Mouse (Mus musculus): ENCODE data around the gene Ophn1. TPM values are rescaled to one million over a fixed set of nuclear protein-coding genes. Genes with fewer than 3 reads are reported as not detected.

Ophn1 gene
- 16.4 and 19.6 TPM in 2 replicates for polyA plus RNA-seq (2016; fragmentation: Nextera tagmentation; extraction: Ambion mirVana)

DNA sequence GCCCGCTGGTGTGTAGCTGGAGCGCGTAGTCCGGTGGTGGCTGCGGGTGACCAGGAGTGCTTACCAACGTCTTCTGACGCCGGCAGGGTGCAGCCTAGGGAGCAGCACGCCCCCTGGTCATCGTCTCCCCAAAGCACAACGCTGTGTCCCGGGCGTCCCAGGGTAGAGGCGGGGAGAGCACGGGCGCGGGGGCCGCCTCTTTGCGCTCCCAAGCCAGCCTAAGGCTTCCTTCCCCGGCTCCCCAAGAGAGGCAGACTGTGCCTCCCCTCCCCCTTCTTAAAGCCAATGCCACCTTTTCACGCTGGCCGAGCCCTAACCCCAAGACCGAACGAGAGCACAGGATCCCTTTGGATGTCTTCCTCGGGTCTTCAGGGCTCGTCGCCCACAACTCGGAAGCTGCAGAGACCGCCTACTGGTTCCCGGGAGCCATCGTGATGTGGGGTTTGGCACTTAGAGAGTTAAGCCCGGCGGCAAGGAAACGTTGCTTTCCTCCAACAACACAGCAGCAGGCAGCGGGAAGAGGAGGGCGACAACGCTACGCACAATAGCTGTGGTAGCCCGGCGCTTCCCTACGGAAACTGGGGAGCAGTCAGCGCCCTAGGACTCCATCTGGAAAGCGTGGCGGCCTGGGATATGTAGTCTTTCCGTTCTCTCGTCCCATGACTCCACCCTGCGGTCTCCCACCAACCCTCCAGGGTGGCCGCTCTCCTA lies at the start of gene Ophn1:
Gene Ophn1 (minus strand): TSS at position 620 of the 711 bp plus-strand sequence.
- 13% methylated on average over 48 of the region's 48 CpGs for WGBS
- peak within 1 kb of the TSS; percentile 87 for H3K27ac ChIP-seq (replicated peaks)
- 0 out of 2 replicates have a peak, but pooled peaks cover 6% of the 10 kb centered on the region for H3K4me1 ChIP-seq
- H3K36me3 ChIP-seq = no peaks in the 10 kb centered on the region
- H3K4me3 ChIP-seq = peak within 1 kb of the TSS; percentile 64
- H3K27me3 ChIP-seq (ENCODE audit: low read depth, poor library complexity, severe bottlenecking) = peaks cover 49% of the 10 kb centered on the region
- peak; percentile 61 for DNase-seq (ENCODE audit: low spot score)
- H3K9me3 ChIP-seq (replicated peaks) = no peaks in the 10 kb centered on the region

DNA sequence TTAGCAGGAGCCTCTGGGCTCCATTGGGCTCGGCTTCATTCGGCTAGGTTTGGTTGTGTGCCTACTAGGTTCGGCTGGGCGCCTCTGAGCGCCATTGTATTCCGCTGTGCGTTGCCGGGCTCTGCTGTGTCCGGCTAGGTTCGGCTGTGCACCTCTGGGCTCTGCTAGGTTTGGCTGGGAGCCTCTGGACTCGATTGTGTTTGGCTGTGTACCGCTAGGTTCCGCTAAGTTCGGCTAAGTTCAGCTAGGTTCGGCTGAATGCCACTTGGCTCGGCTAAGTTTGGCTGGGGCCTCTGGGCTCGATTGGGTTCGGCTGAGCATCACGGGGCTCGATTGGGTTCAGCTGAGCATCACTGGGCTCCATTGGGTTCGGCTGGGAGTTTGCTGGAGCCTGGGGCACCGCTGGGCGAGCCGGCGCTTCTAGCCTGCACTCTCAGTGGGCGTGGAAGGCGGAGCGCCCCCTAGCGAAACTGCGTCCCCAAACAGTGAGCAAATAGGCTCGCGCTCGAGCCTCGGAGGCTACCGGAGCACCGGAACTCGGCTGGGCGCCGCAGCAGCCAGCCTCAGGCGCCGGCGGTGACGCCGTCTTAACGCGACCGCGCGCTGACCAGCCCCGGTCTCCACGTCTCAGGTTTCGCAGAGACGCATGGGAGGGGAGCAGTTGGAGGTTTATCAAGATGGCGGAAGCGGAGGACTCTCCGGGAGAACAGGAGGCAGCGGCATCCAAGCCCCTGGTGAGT lies 46.9 kb upstream of the Ophn1 start:
- Histone ChIP-seq H3K4me3 (peak overlapping the region; percentile 66), H3K27ac (replicated peaks) (peak overlapping the region; percentile 85), H3K4me1 (peaks cover 8% of the 10 kb centered on the region), H3K9me3 (replicated peaks) (no peaks in the 10 kb centered on the region; the same call in 1 of the 2 replicates), H3K27me3 (ENCODE audit: low read depth, poor library complexity, severe bottlenecking) (peaks cover 15% of the 10 kb centered on the region), H3K36me3 (0 out of 2 replicates have a peak, but pooled peaks cover 4% of the 10 kb centered on the region)
- peak; percentile 92 for DNase-seq (ENCODE audit: low spot score)
- WGBS = 23% methylated on average over 57 of the region's 57 CpGs

DNA sequence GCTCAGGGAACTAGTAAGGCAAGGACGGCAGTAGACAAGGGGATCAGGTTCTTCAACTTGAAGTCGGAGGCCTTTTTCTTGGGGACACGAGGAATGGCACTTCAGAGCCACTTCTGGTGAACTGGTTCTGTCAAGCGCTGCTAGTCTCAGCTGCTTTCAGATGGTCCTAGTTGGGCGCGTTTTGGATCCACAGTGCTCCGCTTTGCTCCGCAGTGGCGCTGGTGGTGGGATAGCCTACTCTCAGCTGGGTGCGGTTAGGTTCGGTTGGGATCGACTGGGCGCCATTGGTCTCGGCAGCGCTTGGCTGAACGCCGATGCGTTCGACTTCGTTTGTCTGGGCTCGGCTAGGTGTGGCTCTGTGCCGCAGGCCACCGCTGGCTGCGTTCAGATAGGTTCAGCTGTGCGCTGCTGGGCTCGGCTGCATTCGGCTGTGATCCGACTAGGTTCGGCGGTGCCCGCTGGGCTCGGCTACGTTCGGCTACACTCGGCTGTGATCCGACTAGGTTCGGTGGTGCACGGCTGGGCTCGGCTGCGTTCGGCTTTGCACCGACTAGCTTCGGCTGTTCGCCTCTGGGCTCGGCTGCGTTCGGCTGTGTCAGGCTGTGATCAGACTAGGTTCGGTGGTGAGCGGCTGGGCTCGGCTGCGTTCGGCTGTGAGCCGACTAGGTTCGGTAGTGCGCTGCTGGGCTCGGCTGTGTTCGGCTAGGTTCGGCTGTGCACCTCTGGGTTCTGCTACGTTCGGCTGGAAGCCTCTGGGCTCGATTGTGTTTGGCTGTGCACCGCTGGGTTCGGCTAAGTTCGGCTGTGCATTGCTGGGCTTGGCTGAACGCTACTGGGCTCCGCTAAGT lies 46.1 kb upstream of the Ophn1 start:
- DNase-seq (ENCODE audit: low spot score) = peak; percentile 90
- WGBS = 21% methylated on average over 66 of the region's 66 CpGs
- Histone ChIP-seq H3K36me3 (0 out of 2 replicates have a peak, but pooled peaks cover 4% of the 10 kb centered on the region), H3K27ac (replicated peaks) (peak overlapping the region; percentile 85), H3K27me3 (ENCODE audit: low read depth, poor library complexity, severe bottlenecking) (peaks cover 18% of the 10 kb centered on the region), H3K4me3 (peak overlapping the region; percentile 66), H3K9me3 (replicated peaks) (no peaks in the 10 kb centered on the region; the same call in 1 of the 2 replicates), H3K4me1 (peaks cover 8% of the 10 kb centered on the region)

DNA sequence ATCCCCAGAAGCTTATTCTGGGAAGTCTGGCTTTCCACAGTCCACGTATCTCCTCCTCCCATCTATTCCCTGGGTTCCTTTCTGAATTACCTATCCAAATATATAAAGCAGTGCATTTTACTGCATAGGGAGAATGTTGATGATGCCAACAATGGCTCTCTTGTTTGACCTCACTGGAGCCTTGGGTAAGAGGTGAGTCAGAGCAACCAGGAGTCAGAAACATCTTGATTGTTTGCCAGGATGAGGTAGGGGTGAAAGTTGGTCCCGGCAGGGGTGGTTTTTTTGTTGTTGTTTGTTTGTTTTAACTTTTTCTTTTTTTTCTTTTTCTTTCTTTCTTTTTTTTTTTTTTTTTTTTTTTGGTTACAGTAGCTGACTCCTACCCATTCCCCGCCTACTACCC lies 45.3 kb upstream of the Ophn1 start, which contains the start of gene Yipf6:
Gene Yipf6 (plus strand): TSS at position 216 of the 400 bp plus-strand sequence.
- Histone ChIP-seq H3K36me3 (0 out of 2 replicates have a peak, but pooled peaks cover 4% of the 10 kb centered on the region), H3K27me3 (ENCODE audit: low read depth, poor library complexity, severe bottlenecking) (peaks cover 23% of the 10 kb centered on the region), H3K9me3 (replicated peaks) (no peaks in the 10 kb centered on the region; the same call in 1 of the 2 replicates), H3K27ac (replicated peaks) (peak within 1 kb of the TSS; percentile 85), H3K4me1 (peaks cover 8% of the 10 kb centered on the region), H3K4me3 (peak within 1 kb of the TSS; percentile 66)
- no peak for DNase-seq (ENCODE audit: low spot score)
- WGBS = 79% methylated on average over 3 of the region's 3 CpGs

DNA sequence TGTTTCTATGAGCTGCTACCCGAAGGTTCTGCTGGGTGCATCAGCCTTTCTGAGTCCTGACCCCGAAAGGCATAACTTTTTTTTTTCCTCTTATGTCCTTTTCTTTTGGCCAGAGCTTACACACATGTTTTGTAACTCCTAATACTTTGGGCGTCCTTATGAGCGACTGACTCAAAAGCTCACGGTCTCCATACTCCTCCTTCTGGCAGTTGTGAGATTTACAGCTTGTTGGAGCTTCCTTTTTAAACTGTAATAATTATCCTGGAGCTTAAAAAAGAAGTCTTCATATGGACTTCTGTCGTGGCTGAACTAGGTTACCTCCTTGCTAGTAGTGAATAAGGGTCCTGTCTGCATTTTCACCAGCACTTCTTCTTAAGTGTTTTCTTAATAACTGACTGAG lies 28.6 kb upstream of the Ophn1 start:
- whole genome bisulfite sequencing = 30% methylated on average over 6 of the region's 6 CpGs
- H3K27me3 ChIP-seq (ENCODE audit: low read depth, poor library complexity, severe bottlenecking) = peaks cover 38% of the 10 kb centered on the region
- no peak for DNase-seq (ENCODE audit: low spot score)
- no peaks in the 10 kb centered on the region for H3K36me3 ChIP-seq
- no peak overlapping the region for H3K27ac ChIP-seq (replicated peaks)
- 0 out of 2 replicates have a peak, but pooled peaks cover 5% of the 10 kb centered on the region for H3K4me1 ChIP-seq
- H3K4me3 ChIP-seq = no peak overlapping the region
- no peaks in the 10 kb centered on the region for H3K9me3 ChIP-seq (replicated peaks)

DNA sequence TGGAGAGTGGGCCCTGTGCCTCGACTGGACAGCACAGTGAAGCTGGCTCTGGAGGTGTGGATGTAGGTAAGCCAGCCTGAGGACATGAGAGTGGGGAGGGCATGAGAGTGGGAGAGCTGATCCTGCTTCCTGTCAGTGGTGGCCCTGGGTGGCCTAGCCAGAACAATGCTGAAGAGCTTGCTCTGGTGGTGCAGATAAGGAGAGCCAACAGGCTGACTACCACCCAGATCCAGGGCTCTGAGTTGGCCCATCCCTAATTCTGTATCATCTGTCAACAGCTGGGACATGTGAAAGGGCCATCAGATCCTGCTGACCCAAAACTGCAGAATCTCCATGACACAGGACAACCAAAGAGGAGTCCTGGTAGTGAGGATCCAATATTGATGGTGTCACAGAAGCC lies 18.1 kb upstream of the Ophn1 start:
- 62% methylated on average over 1 of the region's 1 CpGs for WGBS
- Histone ChIP-seq H3K36me3 (no peaks in the 10 kb centered on the region), H3K27ac (replicated peaks) (no peak overlapping the region), H3K9me3 (replicated peaks) (no peaks in the 10 kb centered on the region), H3K4me3 (no peak overlapping the region), H3K4me1 (no peaks in the 10 kb centered on the region), H3K27me3 (ENCODE audit: low read depth, poor library complexity, severe bottlenecking) (peaks cover 19% of the 10 kb centered on the region; the same call in 1 of the 2 replicates)
- no peak for DNase-seq (ENCODE audit: low spot score)

DNA sequence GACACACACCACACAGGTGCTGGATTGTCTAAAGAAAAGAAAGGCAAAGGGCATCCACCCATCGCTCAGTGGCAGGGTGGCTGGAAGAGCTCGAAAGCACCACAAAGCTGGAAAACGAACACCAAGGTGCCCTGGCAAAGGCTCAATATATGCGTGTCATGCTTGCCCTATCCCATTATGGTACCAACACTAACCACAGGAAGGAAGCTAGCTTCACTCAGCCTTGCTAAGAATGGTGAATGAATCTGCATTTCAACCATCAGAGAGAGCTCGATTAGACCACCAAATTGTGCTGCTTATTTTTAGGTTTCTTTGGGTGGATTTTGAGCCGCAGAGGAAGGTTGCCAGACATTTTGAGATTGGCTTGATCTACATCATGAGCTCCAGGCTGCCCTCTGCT lies 13.4 kb upstream of the Ophn1 start:
- Histone ChIP-seq H3K4me3 (no peak overlapping the region), H3K9me3 (replicated peaks) (no peaks in the 10 kb centered on the region), H3K4me1 (no peaks in the 10 kb centered on the region), H3K36me3 (no peaks in the 10 kb centered on the region), H3K27me3 (ENCODE audit: low read depth, poor library complexity, severe bottlenecking) (peaks cover 19% of the 10 kb centered on the region; the same call in 1 of the 2 replicates), H3K27ac (replicated peaks) (no peak overlapping the region)
- DNase-seq (ENCODE audit: low spot score) = no peak
- 88% methylated on average over 6 of the region's 6 CpGs for whole genome bisulfite sequencing

DNA sequence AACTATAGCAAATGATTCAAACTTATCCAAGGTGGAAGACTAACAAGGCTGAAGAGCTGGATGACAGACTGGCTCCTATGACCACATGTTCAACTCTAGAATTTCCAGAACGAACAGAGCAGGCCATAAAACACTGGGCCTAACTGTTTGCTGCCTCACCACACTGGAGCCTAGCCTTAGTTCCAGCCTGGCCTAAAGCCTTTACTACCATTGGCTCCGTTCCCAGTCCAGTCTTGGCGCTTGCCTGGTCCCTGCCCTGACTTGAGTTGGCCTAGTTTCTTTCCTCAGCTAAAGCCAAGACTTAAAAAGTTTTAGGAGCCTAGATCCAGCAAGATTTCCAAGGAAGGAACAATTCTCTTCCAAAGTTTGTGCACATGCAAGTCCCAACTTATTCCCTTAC lies 7.5 kb upstream of the Ophn1 start:
- H3K36me3 ChIP-seq = no peaks in the 10 kb centered on the region

DNA sequence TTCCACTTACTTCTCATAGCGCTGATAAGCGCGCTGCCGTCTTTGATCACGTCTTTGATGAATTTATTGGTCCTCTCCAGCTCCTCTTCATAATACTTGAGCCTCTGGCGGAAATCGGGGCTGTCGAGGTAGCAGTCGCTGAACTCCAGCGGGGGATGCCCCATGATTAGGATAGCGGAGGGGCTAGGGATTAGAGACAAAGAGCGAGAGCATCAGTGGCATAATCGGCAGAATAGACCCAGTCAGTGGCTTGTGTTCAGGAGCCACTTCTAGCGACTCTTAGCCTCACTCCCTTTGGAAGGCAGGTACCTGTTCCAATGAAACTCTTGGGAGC lies 786 bp downstream of the Ophn1 start:
- H3K9me3 ChIP-seq (replicated peaks) = no peaks in the 10 kb centered on the region
- no peaks in the 10 kb centered on the region for H3K36me3 ChIP-seq
- H3K27me3 ChIP-seq (ENCODE audit: low read depth, poor library complexity, severe bottlenecking) = peaks cover 55% of the 10 kb centered on the region
- H3K27ac ChIP-seq (replicated peaks) = peak overlapping the region; percentile 87
- 21% methylated on average over 14 of the region's 14 CpGs for WGBS
- peak overlapping the region; percentile 64 for H3K4me3 ChIP-seq
- no peak for DNase-seq (ENCODE audit: low spot score)
- H3K4me1 ChIP-seq = 0 out of 2 replicates have a peak, but pooled peaks cover 6% of the 10 kb centered on the region

More for the DNA sequence above, 7.5 kb upstream of the Ophn1 start:
- Histone ChIP-seq H3K9me3 (replicated peaks) (no peaks in the 10 kb centered on the region), H3K4me3 (no peak overlapping the region), H3K4me1 (no peaks in the 10 kb centered on the region), H3K27ac (replicated peaks) (no peak overlapping the region), H3K27me3 (ENCODE audit: low read depth, poor library complexity, severe bottlenecking) (peaks cover 8% of the 10 kb centered on the region; the same call in 1 of the 2 replicates)
- DNase-seq (ENCODE audit: low spot score) = no peak
- WGBS = 83% methylated on average over 3 of the region's 3 CpGs

DNA sequence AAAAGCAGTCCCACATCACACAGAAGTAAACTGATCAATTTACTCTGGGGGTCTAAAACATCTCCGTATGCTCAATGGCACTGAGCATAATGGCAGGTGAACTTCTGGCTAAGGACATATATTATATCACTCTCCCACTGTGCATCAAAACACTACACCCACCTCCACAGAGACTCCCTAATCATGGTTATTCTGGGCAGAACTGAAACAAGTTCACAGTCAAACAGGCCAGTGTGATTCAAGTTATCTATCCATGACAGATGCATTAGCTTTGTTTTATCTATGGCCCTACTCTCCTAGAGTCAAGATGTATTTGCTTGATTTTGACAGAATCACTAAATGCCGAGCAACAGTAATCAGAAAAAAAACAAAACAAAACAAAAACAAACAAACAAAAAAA lies 8.8 kb downstream of the Ophn1 start:
- H3K36me3 ChIP-seq = no peaks in the 10 kb centered on the region
- H3K27ac ChIP-seq (replicated peaks) = no peak overlapping the region
- 86% methylated on average over 2 of the region's 2 CpGs for WGBS
- peaks cover 63% of the 10 kb centered on the region for H3K27me3 ChIP-seq (ENCODE audit: low read depth, poor library complexity, severe bottlenecking)
- no peak overlapping the region for H3K4me3 ChIP-seq
- DNase-seq (ENCODE audit: low spot score) = no peak
- no peaks in the 10 kb centered on the region for H3K9me3 ChIP-seq (replicated peaks)
- H3K4me1 ChIP-seq = no peaks in the 10 kb centered on the region

DNA sequence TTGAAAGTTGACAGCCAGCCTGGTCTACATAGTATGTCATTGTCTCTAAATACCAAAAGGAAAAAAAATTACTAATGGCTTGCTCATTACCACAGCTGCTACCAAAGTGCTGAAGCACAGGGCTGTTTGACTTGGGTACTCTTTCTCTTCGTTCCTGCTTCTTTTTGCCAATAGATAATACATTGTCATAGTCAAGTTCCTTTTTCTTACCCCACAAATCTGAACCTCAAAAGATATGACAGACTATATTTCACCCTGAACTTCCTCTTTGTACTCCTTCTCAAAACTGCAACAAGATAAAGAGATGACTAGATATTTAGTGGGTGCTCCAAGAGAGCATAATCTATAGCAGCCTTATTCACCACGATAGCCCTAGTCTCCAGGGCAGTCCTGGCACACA lies 9.7 kb downstream of the Ophn1 start:
- Histone ChIP-seq H3K4me1 (no peaks in the 10 kb centered on the region), H3K36me3 (no peaks in the 10 kb centered on the region), H3K9me3 (replicated peaks) (no peaks in the 10 kb centered on the region), H3K27ac (replicated peaks) (no peak overlapping the region), H3K27me3 (ENCODE audit: low read depth, poor library complexity, severe bottlenecking) (peaks cover 57% of the 10 kb centered on the region), H3K4me3 (no peak overlapping the region)
- WGBS = 91% methylated on average over 2 of the region's 2 CpGs
- DNase-seq (ENCODE audit: low spot score) = no peak

DNA sequence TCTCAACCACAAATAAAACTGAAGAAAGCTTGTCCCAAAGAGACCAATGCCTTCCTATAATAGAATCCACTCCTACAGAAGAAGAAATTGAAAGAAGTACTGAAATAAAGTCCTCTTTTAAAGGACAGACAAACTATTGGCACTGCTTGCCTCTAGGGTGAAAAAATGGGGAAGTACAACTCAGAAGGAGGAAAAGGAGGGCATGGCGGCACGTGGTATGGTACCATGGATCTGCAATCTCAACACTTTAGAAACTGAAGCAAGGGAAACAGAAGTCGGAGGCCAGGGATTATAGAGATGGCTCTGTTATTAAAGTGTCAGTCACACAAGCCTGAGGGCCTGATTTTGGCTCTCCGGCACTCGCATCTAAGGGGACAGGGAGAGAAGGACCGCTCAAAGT lies 10.5 kb downstream of the Ophn1 start:
- no peak overlapping the region for H3K27ac ChIP-seq (replicated peaks)
- H3K36me3 ChIP-seq = no peaks in the 10 kb centered on the region
- H3K4me1 ChIP-seq = no peaks in the 10 kb centered on the region
- DNase-seq (ENCODE audit: low spot score) = no peak
- WGBS = 89% methylated on average over 6 of the region's 6 CpGs
- H3K27me3 ChIP-seq (ENCODE audit: low read depth, poor library complexity, severe bottlenecking) = peaks cover 53% of the 10 kb centered on the region
- H3K9me3 ChIP-seq (replicated peaks) = no peaks in the 10 kb centered on the region
- no peak overlapping the region for H3K4me3 ChIP-seq
